Mouse (Mus musculus) ES-Bruce4 (cell line): Measurements from ENCODE around the gene Map4k4. TPM values are rescaled to one million over a fixed set of nuclear protein-coding genes. Genes with fewer than 3 reads are reported as not detected.
A peak's percentile ranks its signal among the peaks of the same experiment; 100 is the strongest.

Experiments
- H3K27ac ChIP-seq: 2 replicates; pipeline ENCODE4 v1.5.1; 2012; ENCODE audit warnings: low read length, inconsistent platforms; ENCODE audit not compliant: insufficient read depth
- H3K27me3 ChIP-seq: 2 replicates; pipeline ENCODE4 v1.6.1; 2012; ENCODE audit warnings: mild to moderate bottlenecking, low read length, inconsistent platforms; ENCODE audit not compliant: control insufficient read depth, poor library complexity, insufficient read depth, severe bottlenecking
- H3K36me3 ChIP-seq: 2 replicates; pipeline ENCODE4 v1.6.1; 2012; ENCODE audit warnings: inconsistent platforms, mild to moderate bottlenecking, low read length, moderate library complexity; ENCODE audit not compliant: control insufficient read depth, poor library complexity, insufficient read depth, severe bottlenecking
- H3K4me1 ChIP-seq: one replicate; pipeline ENCODE4 v1.8.1; 2011; ENCODE audit warnings: low read length; ENCODE audit not compliant: control insufficient read depth, insufficient read depth
- H3K4me3 ChIP-seq: 2 replicates; pipeline ENCODE4 v1.5.1; 2011; ENCODE audit warnings: low read depth, mild to moderate bottlenecking, low read length
- H3K9ac ChIP-seq: 2 replicates; pipeline ENCODE4 v1.6.1; 2012; ENCODE audit warnings: low read depth, mild to moderate bottlenecking, inconsistent platforms; ENCODE audit not compliant: poor library complexity, severe bottlenecking
- H3K9me3 ChIP-seq: replicated peaks from 2 replicates; pipeline ENCODE4 v1.6.1; 2012; ENCODE audit warnings: mild to moderate bottlenecking, low read length, inconsistent platforms; ENCODE audit not compliant: control insufficient read depth, poor library complexity, insufficient read depth, severe bottlenecking
- CTCF ChIP-seq: IDR thresholded peaks from one replicate; pipeline ENCODE4 v1.8.1; 2011; ENCODE audit warnings: low read depth, low read length
- EP300 ChIP-seq: IDR thresholded peaks from 2 replicates; pipeline ENCODE4 v1.6.1; 2011; ENCODE audit warnings: low read depth, low read length; ENCODE audit not compliant: insufficient read depth
- POLR2A ChIP-seq: IDR thresholded peaks from one replicate; pipeline ENCODE4 v1.8.1; 2011; ENCODE audit warnings: low read length; ENCODE audit not compliant: insufficient read depth
- polyA plus RNA-seq: library from polyadenylated mRNA; stranded (reverse); fragments of >200 nt; gene quantifications from 2 replicates; pipeline ENCODE4 v1.2.4, GENCODE M21; 2011; ENCODE audit warnings: low read depth; ENCODE audit not compliant: missing spikeins, insufficient read depth, insufficient read length

Map4k4 gene
- polyA plus RNA-seq, 1 experiment: 308 TPM

DNA sequence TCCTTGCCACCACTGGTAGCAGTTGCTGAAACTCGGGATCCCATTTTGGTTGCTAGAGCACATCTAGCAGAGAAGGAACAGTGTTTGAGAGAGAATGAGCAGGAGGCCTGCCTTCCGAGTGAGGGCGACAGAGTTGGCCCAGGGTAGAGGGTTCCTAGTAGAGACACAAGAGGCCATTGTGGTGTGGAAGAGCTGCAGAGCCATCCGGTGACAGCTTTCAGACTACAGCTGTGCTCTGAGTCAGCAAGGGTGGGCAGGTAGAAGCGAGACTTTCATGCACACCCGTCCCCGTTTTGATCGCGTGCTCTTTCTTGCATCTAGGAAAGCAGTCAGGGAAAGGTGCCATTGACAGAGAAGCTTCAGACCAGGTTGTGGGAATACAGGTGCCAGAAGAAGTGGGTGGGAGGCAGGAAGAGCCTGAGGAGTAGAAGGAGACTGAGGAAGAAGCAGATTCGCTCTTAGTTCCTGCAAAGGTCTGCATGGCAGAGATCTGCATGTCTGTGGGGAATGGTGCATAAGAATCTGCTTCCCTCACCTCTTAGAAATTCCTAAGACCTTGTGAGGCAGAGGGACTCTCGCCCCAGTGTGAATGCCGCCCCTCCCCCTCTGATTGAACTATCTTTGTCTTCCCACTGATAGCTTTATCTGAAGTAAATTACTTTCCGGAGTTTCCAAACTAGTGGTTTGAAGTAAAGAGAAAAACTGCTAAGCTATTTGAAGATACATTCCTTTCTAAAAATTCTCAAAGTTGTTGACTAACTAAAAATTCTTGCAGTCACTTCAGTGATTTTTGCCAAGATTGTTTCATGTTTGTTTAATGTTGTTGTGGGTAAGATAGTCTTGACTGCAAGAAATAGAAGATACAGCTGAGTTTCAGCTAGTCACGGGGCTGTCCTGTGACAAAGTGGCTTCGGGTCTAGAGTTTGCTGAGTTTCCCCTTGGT is 23.0 kb downstream of the Map4k4 start:
- peak overlapping the region; percentile 35 for H3K27ac ChIP-seq
- H3K9ac ChIP-seq: no peak overlapping the region
- H3K4me3 ChIP-seq: peak overlapping the region; percentile 19
- H3K27me3 ChIP-seq: no peaks in the 10 kb centered on the region
- TF ChIP-seq CTCF: peak; percentile 9
- no peak for TF ChIP-seq POLR2A
- TF ChIP-seq EP300: peak; percentile 79; the same call in 1 of the 2 replicates
- no peaks in the 10 kb centered on the region for H3K36me3 ChIP-seq
- no peaks in the 10 kb centered on the region for H3K9me3 ChIP-seq
- peaks cover 5% of the 10 kb centered on the region for H3K4me1 ChIP-seq

DNA sequence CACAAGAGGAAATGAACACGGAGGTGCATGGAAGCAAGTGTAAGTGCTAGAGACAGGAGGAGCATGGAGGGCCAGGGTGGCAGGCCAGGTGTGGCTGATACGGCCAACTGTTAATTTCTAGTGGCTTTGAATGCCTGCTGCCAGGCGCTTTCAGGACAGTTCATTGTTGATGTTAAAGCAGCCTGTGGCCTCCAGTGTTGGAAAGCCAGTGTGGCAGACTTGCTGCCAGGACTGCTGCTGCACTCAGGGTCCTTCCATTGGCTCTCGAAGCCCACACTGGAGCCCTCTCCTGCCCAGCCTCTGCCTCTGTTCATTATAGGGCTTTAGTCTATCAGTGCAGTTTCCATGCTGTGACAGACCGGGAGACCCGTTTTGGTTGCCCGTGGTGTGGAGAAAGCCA is 30.3 kb downstream of the Map4k4 start:
- H3K9ac ChIP-seq: no peak overlapping the region
- no peak overlapping the region for H3K27ac ChIP-seq
- H3K36me3 ChIP-seq: no peaks in the 10 kb centered on the region
- H3K4me1 ChIP-seq: peaks cover 1% of the 10 kb centered on the region
- no peak overlapping the region for H3K4me3 ChIP-seq
- no peaks in the 10 kb centered on the region for H3K27me3 ChIP-seq
- no peak for TF ChIP-seq CTCF
- no peak for TF ChIP-seq EP300
- no peak for TF ChIP-seq POLR2A
- H3K9me3 ChIP-seq: no peaks in the 10 kb centered on the region

DNA sequence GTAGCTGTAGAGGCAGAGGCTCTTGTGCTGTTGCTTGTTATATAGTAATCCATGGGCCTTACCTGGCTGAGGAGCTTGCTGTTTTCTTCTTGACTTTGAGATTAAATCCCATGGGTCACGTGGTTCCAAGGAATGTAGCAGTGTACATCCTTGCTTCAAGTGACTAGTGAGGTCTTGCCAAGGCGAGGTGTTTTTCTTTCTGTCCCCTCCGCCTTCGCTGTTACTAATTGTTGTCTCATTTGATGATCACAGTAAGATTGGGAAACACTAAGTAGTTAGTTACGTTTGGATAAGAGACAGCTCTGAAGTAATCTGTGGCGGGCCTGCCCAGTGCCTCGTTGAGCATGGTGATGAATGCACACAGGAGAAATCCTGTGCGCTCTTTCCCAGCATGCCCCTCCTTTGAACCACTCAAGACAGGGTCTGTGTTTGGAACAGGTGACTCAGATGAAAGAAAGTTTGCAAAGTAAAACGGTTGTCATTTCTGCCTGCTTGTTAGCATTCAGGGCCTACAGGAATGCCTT is 31.6 kb downstream of the Map4k4 start:
- H3K4me3 ChIP-seq: no peak overlapping the region
- no peaks in the 10 kb centered on the region for H3K27me3 ChIP-seq
- no peaks in the 10 kb centered on the region for H3K9me3 ChIP-seq
- H3K27ac ChIP-seq: no peak overlapping the region
- TF ChIP-seq CTCF (no peak), EP300 (no peak), POLR2A (no peak)
- H3K9ac ChIP-seq: no peak overlapping the region
- no peaks in the 10 kb centered on the region for H3K4me1 ChIP-seq
- H3K36me3 ChIP-seq: no peaks in the 10 kb centered on the region

DNA sequence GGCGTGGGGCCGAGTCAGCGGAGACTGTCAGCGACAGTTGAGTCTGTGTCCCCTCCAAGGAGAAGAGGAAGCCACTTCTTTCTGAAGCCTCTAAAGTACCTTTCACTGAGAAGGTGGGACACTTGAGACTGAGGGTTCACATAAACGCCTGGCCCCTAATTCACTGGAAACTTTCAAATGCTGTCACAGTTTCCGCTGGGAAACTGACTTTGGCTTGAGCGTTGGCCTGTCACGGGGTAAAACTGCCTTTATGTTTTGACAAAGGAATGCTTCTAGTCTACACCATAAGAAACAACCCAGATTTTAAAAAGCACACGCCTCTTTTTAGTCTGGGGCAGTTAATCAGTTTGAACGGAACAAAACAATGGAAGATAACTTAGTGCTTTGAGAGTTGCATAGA is 32.2 kb downstream of the Map4k4 start:
- H3K27ac ChIP-seq: no peak overlapping the region
- H3K9ac ChIP-seq: no peak overlapping the region
- H3K4me1 ChIP-seq: no peaks in the 10 kb centered on the region
- no peaks in the 10 kb centered on the region for H3K27me3 ChIP-seq
- no peaks in the 10 kb centered on the region for H3K36me3 ChIP-seq
- TF ChIP-seq CTCF: no peak
- no peak for TF ChIP-seq EP300
- no peak for TF ChIP-seq POLR2A
- no peaks in the 10 kb centered on the region for H3K9me3 ChIP-seq
- H3K4me3 ChIP-seq: no peak overlapping the region

DNA sequence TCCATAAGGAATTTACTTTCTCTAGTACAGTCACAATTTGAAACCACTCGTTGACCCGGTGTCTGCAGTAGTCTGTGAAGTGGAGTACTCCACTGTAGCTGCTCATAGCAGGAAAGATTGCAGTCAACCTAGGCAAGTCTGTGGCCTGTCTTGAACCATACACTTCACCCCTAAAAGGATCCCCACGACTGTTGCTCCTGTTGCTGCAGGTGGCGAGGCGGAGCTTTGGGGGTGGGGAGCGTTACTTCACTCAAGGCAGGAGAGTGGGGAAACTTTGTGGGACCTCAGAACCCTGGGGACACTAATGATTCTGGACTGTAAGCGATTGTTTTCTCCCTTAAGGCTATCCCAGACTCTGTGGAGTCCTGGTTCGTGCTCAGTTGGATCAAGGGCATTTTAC is 34.2 kb downstream of the Map4k4 start:
- H3K9me3 ChIP-seq: no peaks in the 10 kb centered on the region
- H3K27ac ChIP-seq: no peak overlapping the region
- no peak overlapping the region for H3K4me3 ChIP-seq
- no peaks in the 10 kb centered on the region for H3K4me1 ChIP-seq
- H3K36me3 ChIP-seq: no peaks in the 10 kb centered on the region
- H3K27me3 ChIP-seq: no peaks in the 10 kb centered on the region
- no peak for TF ChIP-seq EP300
- TF ChIP-seq CTCF: no peak
- no peak for TF ChIP-seq POLR2A
- H3K9ac ChIP-seq: no peak overlapping the region

DNA sequence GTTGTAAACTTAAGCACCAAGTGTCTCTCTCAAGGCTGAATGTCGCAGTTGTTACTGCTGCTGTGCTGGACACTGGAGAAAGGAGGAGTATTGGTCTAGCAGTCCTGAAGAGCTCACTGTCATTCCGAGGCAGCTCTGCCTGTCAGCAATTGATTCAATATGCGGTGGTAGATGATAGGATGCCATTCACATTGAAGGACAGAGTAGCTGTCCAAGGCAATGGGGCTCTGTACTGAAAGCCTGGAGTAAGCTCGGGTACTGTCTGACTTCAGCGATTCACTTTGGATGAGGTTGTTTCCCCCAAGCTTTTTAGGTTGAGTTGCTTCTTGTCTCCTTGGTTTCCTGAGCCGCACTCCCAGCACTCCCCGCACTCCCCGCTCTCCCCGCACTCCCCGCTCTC is 34.9 kb downstream of the Map4k4 start:
- H3K4me3 ChIP-seq: peak overlapping the region; percentile 64
- no peaks in the 10 kb centered on the region for H3K36me3 ChIP-seq
- TF ChIP-seq CTCF: no peak
- no peak for TF ChIP-seq EP300
- no peak for TF ChIP-seq POLR2A
- H3K4me1 ChIP-seq: peaks cover 1% of the 10 kb centered on the region
- H3K9ac ChIP-seq: peak overlapping the region; percentile 30; the same call in 1 of the 2 replicates
- H3K27me3 ChIP-seq: no peaks in the 10 kb centered on the region
- H3K27ac ChIP-seq: no peak overlapping the region
- no peaks in the 10 kb centered on the region for H3K9me3 ChIP-seq
